Mouse (Mus musculus) myocyte (in vitro differentiated cells): ENCODE results near the gene Catip.

Experiments
- CEBPB ChIP-seq: IDR thresholded peaks from 2 replicates; pipeline ENCODE4 v1.6.1; 2011; ENCODE audit warnings: mild to moderate bottlenecking, moderate library complexity; ENCODE audit not compliant: poor library complexity, insufficient read depth, severe bottlenecking
- E2F4 ChIP-seq: IDR thresholded peaks from one replicate; pipeline ENCODE4 v1.6.1; 2011; ENCODE audit warnings: mild to moderate bottlenecking, control low read depth, moderate library complexity; ENCODE audit not compliant: insufficient read depth
- MAX ChIP-seq: IDR thresholded peaks from one replicate; pipeline ENCODE4 v1.6.1; 2011; ENCODE audit warnings: low read depth, mild to moderate bottlenecking, control low read depth
- MYOD1 ChIP-seq, 3 experiments: IDR thresholded peaks; one replicate each; pipeline ENCODE4 v1.6.1; 2011; ENCODE audit warnings: control low read depth in 2 of 3, low read depth in 2 of 3, mild to moderate bottlenecking in 2 of 3, moderate library complexity in 1 of 3; ENCODE audit not compliant: insufficient read length in 2 of 3, control insufficient read depth in 1 of 3
- MYOG ChIP-seq, 3 experiments: IDR thresholded peaks; one replicate each; pipeline ENCODE4 v1.6.1; 2011; ENCODE audit warnings: control low read depth in 2 of 3, low read depth in 2 of 3, mild to moderate bottlenecking in 2 of 3; ENCODE audit not compliant: insufficient read length in 2 of 3, control insufficient read depth in 1 of 3, insufficient read depth in 1 of 3
- POLR2A ChIP-seq: IDR thresholded peaks from one replicate; pipeline ENCODE4 v1.6.1; 2011; ENCODE audit warnings: low read depth, mild to moderate bottlenecking, control low read depth, moderate library complexity; ENCODE audit not compliant: insufficient read length
- POLR2AphosphoS2 ChIP-seq: IDR thresholded peaks from one replicate; pipeline ENCODE4 v1.6.1; 2011; ENCODE audit warnings: low read depth, control low read depth; ENCODE audit not compliant: insufficient read length
- SRF ChIP-seq: IDR thresholded peaks from one replicate; pipeline ENCODE4 v1.6.1; 2011; ENCODE audit warnings: low read depth; ENCODE audit not compliant: control insufficient read depth, insufficient read length
- TCF12 ChIP-seq: IDR thresholded peaks from one replicate; pipeline ENCODE4 v1.6.1; 2011; ENCODE audit warnings: mild to moderate bottlenecking, control low read depth; ENCODE audit not compliant: poor library complexity, insufficient read depth, severe bottlenecking
- TCF3 ChIP-seq: IDR thresholded peaks from one replicate; pipeline ENCODE4 v1.6.1; 2011; ENCODE audit warnings: low read depth, control low read depth; ENCODE audit not compliant: insufficient read length
- USF1 ChIP-seq: IDR thresholded peaks from one replicate; pipeline ENCODE4 v1.6.1; 2011; ENCODE audit warnings: low read depth, mild to moderate bottlenecking, control low read depth, moderate library complexity

GRCm38 (mm10) chr1:74364270-74364669 is 2.4 kb downstream of the Catip start:
- no peak for TF ChIP-seq POLR2A
- TF ChIP-seq POLR2AphosphoS2: no peak
- TF ChIP-seq MAX: no peak
- TF ChIP-seq CEBPB: no peak
- TF ChIP-seq TCF12: no peak
- no peak for TF ChIP-seq USF1
- no peak for TF ChIP-seq SRF
- no peak for TF ChIP-seq MYOG (IDR thresholded peaks at IDR 0.05; ENCODE audit: control insufficient read depth in 1 of 3, insufficient read depth in 1 of 3, insufficient read length in 2 of 3, low read depth in 2 of 3)
- no peak for TF ChIP-seq MYOD1 (IDR thresholded peaks at IDR 0.05; ENCODE audit: control insufficient read depth in 1 of 3, insufficient read length in 2 of 3, low read depth in 2 of 3)
- TF ChIP-seq E2F4: no peak
- no peak for TF ChIP-seq TCF3
